Mouse (Mus musculus) adrenal gland, adult 2 months (tissue): ENCODE measurements around the gene Rexo2. TPM values are rescaled to one million over a fixed set of nuclear protein-coding genes. Genes with fewer than 3 reads are reported as not detected.

Source experiments
- microRNA-seq, 2 experiments: library from miRNA; unstranded; fragments of <30 nt; microRNA quantifications; one replicate each; pipeline ENCODE4 v1.2.0; 2021
- polyA plus RNA-seq: library from polyadenylated mRNA; depleted of rRNA; stranded (reverse); fragments of >200 nt; gene quantifications from 2 replicates; pipeline ENCODE4 v1.2.3, GENCODE M21; 2012; rRNA removed
- total RNA-seq, 2 experiments: library from RNA; stranded (reverse); gene quantifications; 2 replicates each; pipeline ENCODE4 v1.2.3; 2021

Gene Rexo2
- total and polyA plus RNA-seq, 3 experiments: 65.1 to 150 (median 143) TPM

Small RNA genes within 50 kb of the gene (microRNA-seq; reads per million reads assigned to microRNA genes)
- gene Gm23653: 0 reads per million in 2 experiments

Other genes with a start within 250 kb of the Rexo2 start
- gene Nxpe2, start 127.2 kb downstream of the Rexo2 start, total RNA-seq: 1 to 10 TPM in 1 of 2 experiments, under 1 TPM in 1; 0.61 to 1.5 TPM
- gene Nxpe2, start 127.2 kb downstream of the Rexo2 start, polyA plus RNA-seq: 0.13 and 0.42 TPM in 2 replicates
- 10 to 100 TPM; 65.6 to 70.5 TPM for gene Rbm7, start 14.7 kb upstream of the Rexo2 start, total RNA-seq
- 10.1 and 11.0 TPM in 2 replicates for gene Rbm7, start 14.7 kb upstream of the Rexo2 start, polyA plus RNA-seq
- 10 to 100 TPM; 47.1 to 47.9 TPM for gene Gm5617, start 14.8 kb upstream of the Rexo2 start, total RNA-seq
- gene Gm5617, start 14.8 kb upstream of the Rexo2 start, polyA plus RNA-seq: 149 and 188 TPM in 2 replicates
- gene Nnmt, start 124.5 kb upstream of the Rexo2 start, total RNA-seq: 100 to 1,000 TPM in 1 of 2 experiments, 10 to 100 TPM in 1; 25.8 to 147 TPM
- gene Nnmt, start 124.5 kb upstream of the Rexo2 start, polyA plus RNA-seq: 4.1 and 9.5 TPM in 2 replicates